Mouse (Mus musculus): ENCODE results near the gene Stip1. TPM values are rescaled to one million over a fixed set of nuclear protein-coding genes. Genes with fewer than 3 reads are reported as not detected.
A peak's percentile ranks its signal among the peaks of the same experiment; 100 is the strongest.
"Not testable (repeated sequence)": the region's sequence is repeated elsewhere in the genome, so short reads cannot be mapped to it uniquely, and the experiment has no call there.

Stip1 gene
- total RNA-seq, 2 experiments from 2014 or later, result 115 to 117 TPM

DNA sequence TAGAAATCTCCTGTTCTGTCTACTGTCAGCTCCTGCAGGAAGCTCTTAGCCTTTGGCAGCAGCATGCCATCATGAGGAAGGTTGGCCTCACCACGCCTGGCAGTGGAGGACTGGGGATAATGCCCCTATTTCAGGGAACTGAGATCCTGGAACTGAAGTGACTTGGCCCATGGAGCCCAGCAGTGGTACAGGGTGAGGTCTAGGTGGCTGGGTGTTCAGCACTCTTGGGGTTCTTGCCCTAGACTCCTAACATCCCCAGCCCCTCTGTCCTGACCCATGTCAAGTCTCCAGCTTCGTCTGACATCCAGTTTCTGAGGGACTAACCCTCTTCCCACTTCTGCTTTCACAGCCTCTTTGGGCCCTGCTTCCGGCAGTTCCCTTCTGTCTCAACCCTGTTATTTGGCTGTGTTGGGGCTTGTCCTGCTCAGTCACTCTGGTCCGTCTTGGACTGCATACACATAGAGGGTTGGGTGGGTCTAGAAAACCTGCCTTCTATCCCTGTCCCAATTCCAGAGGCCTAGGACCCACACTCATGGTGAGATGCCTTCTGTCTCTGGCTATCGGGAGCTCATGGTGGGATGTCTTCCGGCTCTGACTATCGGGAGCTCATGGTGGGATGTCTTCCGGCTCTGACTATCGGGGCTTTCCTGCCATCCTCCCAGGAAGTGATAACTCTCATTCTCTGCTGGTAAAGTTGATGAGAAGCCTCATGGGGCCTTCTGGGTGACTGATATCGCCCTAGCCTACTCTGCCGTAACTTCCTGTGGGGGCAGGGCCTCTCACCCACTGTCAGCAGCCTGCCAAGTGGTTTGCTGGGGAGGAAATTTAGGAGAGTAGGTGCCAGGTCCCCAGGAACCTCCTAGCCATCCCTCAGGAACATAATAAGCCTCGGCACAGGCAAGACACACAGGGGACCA, 22.0 kb downstream of the Stip1 start:
- no peak for DNase-seq (ENCODE audit: low spot score in 2 of 2)

DNA sequence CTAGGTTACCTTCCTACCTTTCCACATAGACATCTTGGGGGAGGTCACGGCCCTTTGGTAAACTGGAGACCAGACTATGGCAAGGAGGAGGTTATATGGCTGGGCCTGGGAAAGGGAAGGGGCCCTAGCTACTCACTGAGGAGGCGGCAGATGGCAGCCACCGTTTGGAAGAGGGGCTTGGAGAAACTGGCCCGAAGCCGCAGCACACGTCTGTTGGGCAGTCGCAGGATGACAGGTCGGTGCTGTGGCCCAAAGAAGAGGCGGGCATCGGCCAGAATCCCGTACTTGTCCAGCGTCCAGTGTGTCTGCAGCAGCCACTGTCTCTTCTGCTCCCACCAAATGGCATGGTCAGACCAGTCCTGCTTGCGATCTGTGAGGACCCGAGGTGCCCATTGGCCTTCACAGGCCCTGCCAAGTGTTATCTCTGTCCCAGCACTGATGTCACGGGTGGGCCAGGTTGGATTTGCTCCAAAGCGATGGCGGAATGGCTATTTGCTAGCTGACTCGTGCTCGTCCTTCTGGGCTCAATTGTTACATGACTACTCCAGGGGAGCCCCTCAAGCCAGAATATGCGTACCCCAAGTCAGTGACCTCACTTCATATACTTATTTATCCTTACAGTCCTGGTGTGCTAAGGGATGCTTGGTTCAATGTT, 25.2 kb downstream of the Stip1 start:
- DNase-seq (ENCODE audit: low spot score in 2 of 2), result no peak

DNA sequence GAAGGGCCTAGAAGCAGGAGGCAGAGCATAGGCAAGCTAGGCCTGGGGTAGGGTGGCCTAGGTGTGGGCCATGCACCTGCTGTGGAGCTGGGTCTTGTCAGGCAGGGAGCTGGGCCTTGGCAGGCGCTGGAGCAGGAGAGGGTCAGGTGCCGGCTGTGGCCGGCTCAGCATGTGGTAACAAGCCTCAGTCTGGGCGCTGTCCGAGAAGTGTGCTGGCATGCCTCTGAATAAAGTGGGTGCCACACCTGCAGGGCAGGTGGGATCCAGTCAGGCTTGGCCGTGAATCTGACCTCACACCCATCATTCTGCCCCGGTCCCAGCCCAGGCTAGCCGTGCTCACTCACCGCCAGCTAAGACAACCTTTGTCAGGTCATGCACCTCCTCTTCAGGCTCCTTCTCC, 25.8 kb downstream of the Stip1 start:
- no peak for DNase-seq (ENCODE audit: low spot score in 2 of 2)

DNA sequence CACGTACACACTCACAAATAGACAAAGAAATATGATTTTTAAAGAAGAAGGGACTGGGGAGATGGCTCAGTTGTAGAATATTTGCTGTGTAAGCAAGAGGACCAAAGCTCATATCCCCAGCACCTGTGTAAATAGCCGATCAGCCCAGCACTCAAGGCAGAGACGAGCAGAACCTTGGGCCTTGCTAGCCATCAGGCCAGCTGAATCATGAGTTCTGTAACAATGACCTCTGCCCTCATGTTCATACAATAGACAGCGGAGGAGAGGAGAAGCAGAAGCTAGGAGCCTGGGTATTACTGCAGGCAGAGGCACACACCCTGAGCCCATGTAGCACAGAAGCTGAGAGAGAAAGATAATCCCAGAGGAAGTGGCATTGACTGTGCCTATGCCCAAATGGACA, 27.3 kb downstream of the Stip1 start:
- DNase-seq (ENCODE audit: low spot score in 2 of 2), result no peak

DNA sequence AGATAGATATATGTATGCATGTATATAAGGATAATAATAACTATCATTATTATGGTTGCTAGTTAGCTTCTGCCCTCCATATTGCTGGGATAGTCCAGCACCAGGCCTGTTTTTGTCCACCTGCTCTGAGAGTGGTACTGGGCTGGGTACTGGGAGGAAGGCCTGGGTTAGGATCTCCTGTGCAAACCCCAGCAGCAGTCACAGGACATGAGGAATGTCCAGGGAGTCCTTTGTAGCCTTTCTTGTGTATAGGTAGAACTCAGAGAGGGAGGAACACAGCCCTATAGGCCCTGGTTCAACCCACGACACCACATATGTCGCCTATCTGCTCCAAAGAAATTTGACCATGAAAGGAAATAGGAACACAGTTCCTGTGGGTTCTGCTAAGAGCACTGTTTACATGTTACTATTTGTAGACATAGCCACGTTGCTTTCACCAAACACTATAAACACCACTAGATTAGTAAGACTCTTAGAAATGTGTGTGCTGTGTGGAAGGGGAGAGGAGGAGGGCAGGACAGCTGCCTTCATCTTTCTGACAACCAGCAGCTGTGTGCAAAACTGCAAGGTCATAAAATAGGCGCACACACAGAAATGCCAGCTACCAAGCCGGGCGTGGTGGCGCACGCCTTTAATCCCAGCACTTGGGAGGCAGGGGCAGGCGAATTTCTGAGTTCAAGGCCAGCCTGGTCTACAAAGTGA, 32.7 kb downstream of the Stip1 start:
- no peak for DNase-seq (ENCODE audit: low spot score in 2 of 2)

DNA sequence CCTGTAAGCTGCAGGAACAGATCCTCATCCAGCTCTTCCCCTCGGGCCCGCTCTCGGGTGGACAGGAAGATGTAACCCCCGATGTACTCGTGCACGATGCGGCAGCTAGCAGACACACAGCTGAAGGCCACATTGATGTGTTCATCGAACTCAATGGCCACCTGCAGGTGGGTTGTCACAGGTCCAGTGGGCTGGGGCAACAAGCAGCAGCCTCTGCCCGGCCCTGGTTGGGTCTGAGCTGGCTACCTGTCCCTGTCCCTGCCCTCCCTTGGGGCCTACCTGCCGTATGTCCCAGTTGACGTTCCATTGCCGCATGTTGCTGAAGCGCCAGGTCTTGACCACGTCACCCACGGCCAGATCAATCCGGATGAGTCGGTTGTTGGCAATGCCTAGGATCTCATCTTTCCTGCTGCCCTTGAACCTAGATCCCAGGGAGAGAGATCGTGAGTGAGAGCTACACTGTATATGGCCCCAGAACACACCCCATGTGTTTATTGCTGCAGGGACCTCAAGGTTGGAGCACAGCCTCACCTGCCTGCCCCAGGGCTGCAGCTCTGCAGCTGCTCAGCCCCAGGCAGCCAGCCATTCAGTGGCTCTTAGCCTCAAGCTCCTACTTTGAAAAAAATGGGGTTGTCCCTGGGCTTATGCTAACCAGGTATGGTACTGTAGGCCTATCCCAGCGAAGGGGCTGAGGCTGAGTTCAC, 40.3 kb downstream of the Stip1 start:
- DNase-seq (ENCODE audit: low spot score in 2 of 2), result no peak

DNA sequence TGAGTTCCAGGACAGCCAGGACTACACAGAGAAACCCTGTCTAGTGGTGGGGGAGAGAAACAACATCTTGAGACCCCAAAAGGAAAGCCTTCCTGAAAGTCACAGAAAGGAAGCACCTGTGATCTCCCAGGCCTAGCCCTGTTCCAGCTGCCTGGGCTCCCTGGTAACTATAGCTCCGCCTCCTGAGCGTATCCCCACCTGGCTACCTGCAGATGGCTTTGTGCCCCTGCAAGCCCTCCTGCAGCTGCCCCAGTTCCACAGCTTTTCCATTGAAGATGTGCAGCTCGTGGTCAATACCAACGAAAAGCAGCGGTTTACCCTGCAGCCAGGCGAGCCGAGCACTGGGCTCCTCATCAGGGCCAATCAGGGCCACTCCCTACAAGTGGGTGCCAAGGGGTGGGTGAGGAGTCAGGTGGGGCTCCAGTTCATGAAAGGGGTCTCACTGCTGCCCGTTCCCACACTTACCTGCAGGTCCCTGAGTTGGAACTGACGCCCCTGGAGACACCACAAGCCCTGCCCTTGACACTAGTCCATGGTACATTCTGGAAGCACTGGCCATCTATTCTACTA, 42.0 kb downstream of the Stip1 start:
- no peak for DNase-seq (ENCODE audit: low spot score in 2 of 2)

DNA sequence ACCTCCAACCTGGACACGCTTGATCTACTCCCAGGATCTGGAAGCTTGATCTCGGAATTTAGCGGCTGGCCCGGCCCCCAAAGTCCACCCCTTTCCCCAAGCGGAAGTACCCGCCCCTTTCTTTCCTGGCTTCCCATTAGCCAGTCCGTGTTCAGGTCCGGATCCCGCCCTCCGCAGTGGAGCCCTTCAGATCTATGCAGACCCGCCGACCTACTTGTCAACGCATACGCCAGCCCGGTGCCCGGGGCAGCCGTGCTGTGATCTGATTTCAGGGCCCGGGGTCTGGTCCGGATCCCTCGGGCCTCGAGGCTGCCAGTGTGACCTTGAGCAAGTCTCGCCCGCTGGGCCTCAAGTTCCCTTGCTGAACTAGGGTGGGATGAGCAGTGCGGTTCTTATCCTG, 43.8 kb downstream of the Stip1 start, which contains the start of the genes Nudt22 and Trpt1:
TSS of gene Nudt22 (minus strand) at position 112 of the 400 bp plus-strand sequence.
TSS of gene Trpt1 (plus strand) at position 126 of the 400 bp plus-strand sequence.
- DNase-seq (ENCODE audit: low spot score in 2 of 2), result peak; percentile 69 to 82

DNA sequence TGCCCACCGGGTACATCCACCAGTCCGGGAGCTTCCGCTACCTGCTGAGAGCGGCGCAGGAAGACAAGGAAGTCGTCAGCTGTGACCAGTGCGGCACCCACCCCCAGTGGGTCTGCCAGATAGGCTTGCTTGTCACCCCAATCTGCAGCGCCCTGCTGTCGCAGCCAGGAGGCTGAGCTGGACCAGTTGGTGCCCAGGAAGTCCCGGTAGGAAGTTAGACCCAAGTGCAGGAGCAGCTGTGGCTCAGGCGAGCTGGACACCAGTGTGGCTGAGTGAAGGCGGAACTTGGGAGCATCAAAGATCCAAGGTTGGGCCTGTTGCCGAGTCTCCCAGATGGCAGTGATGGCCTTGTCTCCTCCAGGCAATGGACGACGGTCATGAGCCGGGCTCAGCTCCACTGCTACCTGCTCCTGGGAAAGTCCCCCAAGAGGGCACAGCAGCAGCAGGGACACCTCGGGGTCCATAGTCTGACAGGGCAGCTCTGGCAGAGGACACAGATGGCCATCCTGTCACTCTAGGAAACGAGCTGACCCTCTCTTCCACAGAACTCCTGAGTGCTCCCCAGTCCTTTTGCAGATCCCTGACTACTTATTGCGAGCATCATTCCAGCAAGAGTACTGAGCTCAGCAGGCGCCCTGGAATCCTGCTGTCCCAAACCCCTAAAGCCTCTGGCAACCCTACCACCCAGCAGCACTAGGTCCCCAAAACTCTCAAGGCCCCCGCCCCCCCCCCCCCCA, 44.3 kb downstream of the Stip1 start:
- DNase-seq (ENCODE audit: low spot score in 2 of 2), result no peak

DNA sequence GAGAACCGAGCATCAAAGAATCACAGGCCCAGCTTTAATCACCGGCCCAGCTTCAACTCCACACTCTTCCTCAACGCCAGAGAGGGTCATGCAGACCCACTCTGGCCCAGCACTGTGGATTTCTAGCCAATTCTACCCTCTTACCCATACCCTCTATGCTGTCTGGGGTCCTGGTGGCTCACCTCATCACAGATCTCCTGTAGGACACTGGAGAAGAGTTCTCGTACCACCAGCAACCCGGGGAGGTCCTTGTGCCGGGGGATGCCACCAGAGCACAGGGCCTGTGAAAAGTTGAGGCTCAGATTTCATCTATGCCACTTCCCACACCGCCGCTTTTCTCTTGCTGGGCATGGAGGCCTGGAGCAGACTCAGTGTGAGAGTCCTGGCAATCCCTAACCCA, 45.3 kb downstream of the Stip1 start:
- no peak for DNase-seq (ENCODE audit: low spot score in 2 of 2)

DNA sequence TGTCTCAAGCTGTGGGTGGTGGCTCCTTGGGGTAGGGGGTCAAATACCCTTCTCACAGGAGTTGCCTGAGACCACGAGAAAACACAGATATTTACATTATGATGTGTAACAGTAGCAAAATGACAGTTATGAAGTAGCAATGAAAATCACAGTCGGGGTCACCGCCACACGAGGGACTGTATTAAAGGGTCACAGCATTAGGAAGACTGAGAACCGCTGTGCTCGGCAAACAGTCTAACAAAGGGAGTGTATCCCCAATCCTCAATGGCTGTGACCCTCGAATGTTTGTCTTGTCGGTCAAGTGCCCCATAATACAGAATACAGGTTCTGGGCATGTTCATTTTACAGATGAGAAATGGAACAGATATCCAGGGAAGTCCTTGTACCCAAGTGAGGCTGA, 45.8 kb downstream of the Stip1 start:
- no peak for DNase-seq (ENCODE audit: low spot score in 2 of 2)

DNA sequence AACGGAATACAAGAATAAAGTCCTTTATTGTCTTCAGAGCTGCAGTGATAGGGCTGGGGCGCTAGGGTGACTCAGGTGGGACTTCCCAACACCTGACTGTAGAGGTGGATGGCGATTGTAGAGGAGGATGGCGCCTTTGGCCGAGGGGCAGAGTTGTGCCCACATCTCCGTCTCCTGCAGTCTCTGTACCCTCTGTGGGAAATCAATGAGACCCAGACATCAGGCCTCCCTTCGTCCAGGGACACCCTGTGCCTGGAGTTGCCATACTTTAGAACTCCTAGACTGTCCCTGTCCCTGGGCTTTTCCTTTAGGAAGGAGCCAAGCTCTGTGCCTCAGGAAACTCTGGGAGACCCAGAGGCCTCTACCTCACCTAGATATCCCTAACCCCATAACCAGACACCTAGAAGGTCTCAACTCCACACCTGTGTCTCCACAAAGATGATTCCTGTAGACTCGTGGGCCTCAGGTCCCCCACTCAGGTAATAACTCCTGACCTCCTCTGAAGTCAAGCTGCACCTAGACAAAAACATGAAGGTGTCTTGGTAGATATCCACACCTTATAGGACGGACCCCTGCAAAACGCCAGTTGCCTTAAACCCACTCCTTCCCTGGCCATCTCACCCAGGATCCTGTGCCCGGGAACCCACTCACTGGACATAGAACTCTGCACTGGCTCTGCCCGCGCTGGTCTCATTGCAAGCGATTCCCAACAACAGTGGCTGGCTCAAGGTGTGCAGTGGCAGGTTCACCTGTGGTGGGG, 46.6 kb downstream of the Stip1 start:
- no peak for DNase-seq (ENCODE audit: low spot score in 2 of 2)

DNA sequence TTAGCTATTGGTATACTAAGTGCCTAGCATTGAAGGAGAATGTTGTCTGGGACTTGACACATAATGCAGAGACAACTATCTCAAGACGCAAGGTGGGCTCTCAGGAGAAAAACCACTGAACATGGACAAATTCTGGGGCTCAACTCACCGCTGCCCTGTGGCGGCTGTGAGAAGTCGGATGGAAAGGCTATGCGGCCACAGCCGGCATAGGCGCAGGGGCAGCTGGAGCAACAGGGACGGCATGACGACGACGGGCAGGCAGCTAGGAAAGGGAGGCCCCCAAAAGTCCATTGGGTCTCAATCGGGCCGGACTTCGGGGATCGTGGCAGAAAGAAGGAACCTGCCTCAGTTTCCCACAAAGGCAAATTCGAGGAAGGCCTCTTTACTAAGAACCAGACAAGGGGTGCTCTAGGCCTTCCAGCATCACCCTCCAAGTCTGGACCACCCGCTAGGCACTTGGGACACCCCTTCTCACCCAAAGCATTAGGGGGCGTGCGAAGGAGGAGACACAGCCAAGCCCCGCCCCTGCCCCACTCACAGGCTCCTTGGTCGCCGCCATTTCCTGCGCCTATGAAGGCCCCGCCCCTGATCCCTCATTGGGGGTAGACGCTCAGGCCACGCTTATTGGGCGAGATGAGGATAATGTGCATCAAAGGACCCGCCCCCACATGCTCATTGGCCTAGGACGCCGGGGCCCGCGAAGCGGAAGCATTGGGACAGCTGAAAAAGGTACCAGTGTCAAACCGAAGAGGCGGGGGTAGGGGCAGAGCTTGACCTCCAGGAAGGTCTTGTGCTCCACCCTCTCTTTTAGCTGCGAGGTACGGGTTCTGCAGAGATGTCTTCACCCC, 47.5 kb downstream of the Stip1 start, which contains the start of gene Dnajc4:
TSS of gene Dnajc4 (minus strand) at position 562 of the 848 bp plus-strand sequence.
- peak; percentile 89 to 97 for DNase-seq (ENCODE audit: low spot score in 2 of 2)

DNA sequence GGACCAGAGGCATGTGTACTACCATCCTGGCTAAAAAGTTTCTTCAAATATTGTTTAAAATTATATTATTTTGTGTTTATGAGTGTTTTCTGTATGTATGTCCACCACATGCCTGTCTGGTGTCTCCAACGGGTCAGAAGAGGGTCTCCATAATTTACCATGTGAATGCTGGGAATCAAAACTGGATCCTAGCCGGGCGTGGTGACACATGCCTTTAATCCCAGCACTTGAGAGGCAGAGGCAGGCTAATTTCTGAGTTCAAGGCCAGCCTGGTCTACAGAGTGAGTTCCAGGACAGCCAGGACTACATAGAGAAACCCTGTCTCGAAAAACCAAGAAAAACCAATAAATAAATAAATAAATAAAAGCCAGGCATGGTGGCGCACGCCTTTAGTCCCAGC, 48.6 kb downstream of the Stip1 start:
- DNase-seq (ENCODE audit: low spot score in 2 of 2), result not testable (repeated sequence)

DNA sequence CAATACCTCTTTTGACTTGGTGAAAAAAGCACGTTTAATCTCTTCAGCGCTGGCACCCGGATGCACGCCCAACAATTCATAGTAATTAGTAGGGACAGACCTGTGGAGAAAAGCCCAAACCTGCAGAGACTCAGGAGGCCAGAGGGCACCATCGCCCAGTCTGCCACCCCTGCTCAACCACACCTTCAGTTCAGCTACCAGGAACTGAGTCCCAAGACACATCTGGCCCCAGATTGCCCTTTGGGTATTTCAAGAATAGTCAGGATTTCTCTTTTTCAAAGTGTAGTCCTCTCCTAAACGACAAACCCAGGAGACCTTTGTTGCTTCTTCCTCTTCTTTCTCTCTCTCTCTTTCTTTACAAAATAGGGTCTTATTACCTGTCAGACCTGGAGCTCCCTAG, 49.1 kb downstream of the Stip1 start:
- DNase-seq (ENCODE audit: low spot score in 2 of 2), result no peak

DNA sequence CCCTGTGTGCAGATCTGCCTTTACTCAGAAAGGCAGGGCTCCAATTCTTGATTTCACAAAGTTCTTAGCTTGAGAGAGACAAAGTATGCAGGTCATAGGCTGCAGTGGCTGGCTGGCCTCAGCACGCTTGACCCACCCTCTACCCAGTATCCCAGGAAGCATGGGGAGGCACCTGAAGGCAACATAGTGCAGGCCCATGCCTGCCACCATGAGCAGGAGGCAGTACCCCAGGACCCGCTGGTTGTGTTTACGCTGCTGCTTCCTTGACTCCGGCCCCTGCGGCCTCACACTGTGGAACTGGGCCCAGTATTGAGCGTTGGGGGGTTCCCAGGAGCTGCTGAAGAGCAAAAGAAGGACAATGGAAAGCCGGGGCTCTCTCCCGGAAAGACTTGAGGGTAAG, 50.5 kb downstream of the Stip1 start:
- DNase-seq (ENCODE audit: low spot score in 2 of 2), result no peak

DNA sequence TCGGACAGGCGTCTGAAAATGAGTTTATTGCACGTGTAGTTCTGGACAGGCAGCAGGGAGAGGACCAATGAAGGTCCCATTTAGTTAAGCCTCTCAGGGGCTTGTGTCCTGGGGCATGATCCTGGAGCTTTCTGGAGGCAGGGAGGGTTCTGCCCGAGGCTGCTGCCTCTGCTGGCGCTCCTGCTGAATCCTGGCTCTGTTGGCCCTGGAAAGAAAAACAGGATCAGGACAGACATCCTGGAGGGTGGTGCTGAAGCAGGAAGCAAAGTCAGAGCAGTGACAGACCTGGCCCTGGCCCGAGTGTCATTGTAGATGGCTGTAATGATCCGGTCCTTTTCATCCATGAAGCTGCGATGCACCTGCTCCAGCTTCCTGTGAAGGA, 51.9 kb downstream of the Stip1 start:
- DNase-seq (ENCODE audit: low spot score in 2 of 2), result no peak
